Mouse (Mus musculus): ENCODE data around the gene Traf6. TPM values are rescaled to one million over a fixed set of nuclear protein-coding genes. Genes with fewer than 3 reads are reported as not detected.
"Not testable (repeated sequence)": the region's sequence is repeated elsewhere in the genome, so short reads cannot be mapped to it uniquely, and the experiment has no call there.

Traf6 gene
- total RNA-seq, 2 experiments from 2014 or later: 9.0 to 10.3 TPM

DNA sequence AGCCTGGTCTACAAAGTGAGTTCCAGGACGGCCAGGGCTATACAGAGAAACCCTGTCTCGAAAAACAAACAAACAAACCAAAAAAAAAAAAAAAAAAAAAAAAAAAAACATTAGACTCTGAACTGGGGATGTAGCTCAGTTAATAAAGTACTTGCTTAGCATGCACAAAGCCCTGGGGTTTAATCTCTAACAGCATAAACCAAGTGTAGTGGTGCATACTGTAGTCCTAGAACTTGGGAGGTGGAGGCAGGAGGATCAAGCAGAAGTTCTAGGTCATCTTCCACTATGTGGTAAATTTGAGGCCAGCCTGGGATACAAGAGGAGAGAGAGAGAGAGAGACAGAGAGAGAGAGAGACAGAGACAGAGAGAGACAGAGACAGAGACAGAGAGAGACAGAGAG, 67.4 kb downstream of the Traf6 start:
- intact Hi-C loops (cut with DNase I); DNase-seq: not testable (repeated sequence)

DNA sequence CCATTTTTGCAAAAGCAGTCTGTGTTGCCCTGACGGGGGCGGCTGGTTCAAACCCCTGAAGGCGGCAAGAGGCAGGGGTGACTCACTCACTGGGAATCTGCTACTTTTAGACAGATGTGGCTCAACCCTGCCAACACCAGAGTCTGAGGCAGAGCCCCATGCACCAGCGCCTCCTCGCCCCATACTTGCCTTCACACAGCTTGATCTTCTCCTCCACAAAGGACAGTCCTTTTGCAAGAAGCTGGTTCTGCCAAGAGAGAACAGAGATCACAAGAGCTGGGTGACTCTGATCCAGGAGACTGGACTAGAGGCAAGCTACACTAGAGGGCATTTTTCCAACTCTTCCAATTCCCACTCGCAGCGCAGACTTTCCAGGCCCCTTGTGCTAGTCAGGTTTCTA, 68.3 kb downstream of the Traf6 start:
- peak in 1 of 2 experiments; percentile 27 for DNase-seq

More for the DNA sequence above, 68.3 kb downstream of the Traf6 start:
- intact Hi-C loops (cut with DNase I): no loop called here

Other genes with a start within 250 kb of the Traf6 start
- gene Rag2, start 53.7 kb upstream of the Traf6 start, total RNA-seq (2021): not detected
- under 1 TPM; 0.08 to 0.14 TPM for gene Rag1, start 28.9 kb upstream of the Traf6 start, total RNA-seq (2021)
- 100 to 1,000 TPM in 1 of 2 experiments, 10 to 100 TPM in 1; 98.5 to 101 TPM for gene B230118H07Rik, start 28.9 kb upstream of the Traf6 start, total RNA-seq (2021)
- 1 to 10 TPM; 1.3 to 1.7 TPM for gene Prr5l, start 204.6 kb downstream of the Traf6 start, total RNA-seq (2021)
- gene Commd9, start 207.8 kb downstream of the Traf6 start, total RNA-seq (2021): 10 to 100 TPM; 29.1 to 30.2 TPM

Measured in heart, postnatal 36 days (tissue).